In genomic region chr9:44603454-44604289, GRCm38 (mm10) we compare ENCODE assay signal across 8 mouse cellular contexts. TPM values are rescaled to one million over a fixed set of nuclear protein-coding genes. Genes with fewer than 3 reads are reported as not detected.
A peak's percentile ranks its signal among the peaks of the same experiment; 100 is the strongest.
DNase-seq lines count a peak whose midpoint lies in the region; ATAC-seq lines count a peak whose summit lies in the region.

No protein-coding gene starts in this region.

- peak overlapping the region; percentile 100 for H3K9ac ChIP-seq in forebrain, embryonic 16.5 days (replicated peaks; ENCODE audit: low read depth, low read length)
- peak overlapping the region; percentile 99 for H3K9ac ChIP-seq in hindbrain, embryonic 16.5 days (ENCODE audit: low read depth, low read length)

- peak; percentile 79 for ATAC-seq in forebrain, embryonic 16.5 days
- ATAC-seq in hindbrain, embryonic 16.5 days = peak; percentile 75
- ATAC-seq in megakaryocyte, adult 5-6 weeks (ENCODE audit: poor library complexity, severe bottlenecking) = peak; percentile 55

- H3K4me1 ChIP-seq in brown adipose tissue, adult 24 weeks (ENCODE audit: control insufficient read depth, insufficient read depth, insufficient read length, low read length) = peaks cover 11% of the 10 kb centered on the region
- H3K4me1 ChIP-seq in forebrain, embryonic 16.5 days (replicated peaks; ENCODE audit: control insufficient read depth, insufficient read depth, low read length) = peaks cover 40% of the 10 kb centered on the region
- H3K4me1 ChIP-seq in hindbrain, embryonic 16.5 days (ENCODE audit: control insufficient read depth, insufficient read depth, low read depth, low read length) = peaks cover 32% of the 10 kb centered on the region

- H3K27me3 ChIP-seq in forebrain, embryonic 16.5 days (replicated peaks; ENCODE audit: control insufficient read depth, insufficient read depth, low read length) = no peaks in the 10 kb centered on the region
- no peaks in the 10 kb centered on the region for H3K27me3 ChIP-seq in hindbrain, embryonic 16.5 days (replicated peaks; ENCODE audit: control insufficient read depth, insufficient read depth, low read length)

- peak; percentile 77 to 94 for DNase-seq in adrenal gland, adult (ENCODE audit: inconsistent age in 2 of 2, low spot score in 1 of 2)
- no peak for DNase-seq in adrenal gland, postnatal 4 days (ENCODE audit: low spot score in 2 of 2)
- DNase-seq in left cerebral cortex, adult 8-10 months (ENCODE audit: low spot score in 2 of 2) = peak; percentile 28 to 34
- DNase-seq in right cerebral cortex, postnatal 25 days = peak; percentile 27

- H3K4me2 ChIP-seq in forebrain, embryonic 16.5 days (ENCODE audit: low read length) = peak overlapping the region; percentile 92
- peak overlapping the region; percentile 89 for H3K4me2 ChIP-seq in hindbrain, embryonic 16.5 days (ENCODE audit: low read length)

- H3K9me3 ChIP-seq in forebrain, embryonic 16.5 days (ENCODE audit: control insufficient read depth, low read length) = no peaks in the 10 kb centered on the region
- no peaks in the 10 kb centered on the region for H3K9me3 ChIP-seq in hindbrain, embryonic 16.5 days (ENCODE audit: control insufficient read depth, low read length)

- H3K4me3 ChIP-seq in brown adipose tissue, adult 24 weeks (ENCODE audit: insufficient read depth, low read depth, low read length) = peak overlapping the region; percentile 93
- H3K4me3 ChIP-seq in forebrain, embryonic 16.5 days (replicated peaks; ENCODE audit: low read length) = peak overlapping the region; percentile 99
- peak overlapping the region; percentile 85 for H3K4me3 ChIP-seq in hindbrain, embryonic 16.5 days (ENCODE audit: low read length)

- peak overlapping the region; percentile 90 for H3K27ac ChIP-seq in brown adipose tissue, adult 24 weeks (replicated peaks; ENCODE audit: low read depth, low read length)
- H3K27ac ChIP-seq in forebrain, embryonic 16.5 days (ENCODE audit: low read length) = peak overlapping the region; percentile 99
- H3K27ac ChIP-seq in hindbrain, embryonic 16.5 days (ENCODE audit: low read depth, low read length) = peak overlapping the region; percentile 99

- H3K36me3 ChIP-seq in forebrain, embryonic 16.5 days (ENCODE audit: control insufficient read depth, insufficient read depth) = peaks cover 2% of the 10 kb centered on the region; the same call in 1 of the 2 replicates
- H3K36me3 ChIP-seq in hindbrain, embryonic 16.5 days (ENCODE audit: control insufficient read depth, insufficient read depth, low read length) = peaks cover 8% of the 10 kb centered on the region; the same call in 1 of the 2 replicates

- WGBS in forebrain, embryonic 16.5 days = under 1% methylated on average over 38 of the region's 38 CpGs
- under 1% methylated on average over 38 of the region's 38 CpGs for WGBS in hindbrain, embryonic 16.5 days

RNA-seq across cellular contexts. Expression of gene Ddx6, which starts 1.0 kb away (rescaled TPM):
- 100 to 1,000 TPM; 146 to 157 TPM for total RNA-seq in adrenal gland, postnatal 4 days (2021)
- 56.9 and 60.7 TPM in 2 replicates for polyA plus RNA-seq in brown adipose tissue, adult 24 weeks (2012; ENCODE audit: insufficient read depth, insufficient read length, missing spikeins)
- 21.2 and 22.8 TPM in 2 replicates for polyA plus RNA-seq in forebrain, embryonic 16.5 days (2015; fragmentation: Nextera tagmentation; extraction: Ambion mirVana)
- 12.5 and 14.6 TPM in 2 replicates for polyA plus RNA-seq in hindbrain, embryonic 16.5 days (2015; fragmentation: Nextera tagmentation; extraction: Ambion mirVana)
- 100 to 1,000 TPM; 137 to 157 (median 145) TPM for total RNA-seq in left cerebral cortex, adult 8-10 months (2022)
- 57.1 and 60.2 TPM in 2 replicates for total RNA-seq in megakaryocyte, adult 5-6 weeks (2015)
- 71.2 and 88.8 TPM in 2 replicates for total RNA-seq in megakaryocyte, adult 5-6 weeks (2017)

RNA-seq across cellular contexts. Expression of gene Cxcr5, which starts 42.0 kb away (rescaled TPM):
- total RNA-seq in adrenal gland, postnatal 4 days (2021) = under 1 TPM in 1 of 2 experiments, not detected in 1; 0.23 TPM
- polyA plus RNA-seq in brown adipose tissue, adult 24 weeks (2012; ENCODE audit: insufficient read depth, insufficient read length, missing spikeins) = not detected in 2 replicates
- polyA plus RNA-seq in forebrain, embryonic 16.5 days (2015; fragmentation: Nextera tagmentation; extraction: Ambion mirVana) = not detected in 2 replicates
- not detected in 2 replicates for polyA plus RNA-seq in hindbrain, embryonic 16.5 days (2015; fragmentation: Nextera tagmentation; extraction: Ambion mirVana)
- not detected for total RNA-seq in left cerebral cortex, adult 8-10 months (2022)
- not detected in 2 replicates for total RNA-seq in megakaryocyte, adult 5-6 weeks (2015)
- not detected in 2 replicates for total RNA-seq in megakaryocyte, adult 5-6 weeks (2017)

Comparison
In these comparisons a context has a peak if more than half of its experiments do, and no peak if none do; other contexts are left out.
1. DNase-seq: peak in adrenal gland, adult (2 of 2), left cerebral cortex, adult 8-10 months (2 of 2) and right cerebral cortex, postnatal 25 days (single experiment); none in adrenal gland, postnatal 4 days (0 of 2).
2. Peak in every context shown above with its lines, with median percentiles within 50 percentile points of each other: H3K27ac ChIP-seq, H3K4me3 ChIP-seq and ATAC-seq.